Mouse (Mus musculus): Measurements from ENCODE around the gene Meis3. TPM values are rescaled to one million over a fixed set of nuclear protein-coding genes. Genes with fewer than 3 reads are reported as not detected.

The Meis3 gene
- 1 to 10 TPM; 4.4 to 5.3 TPM for total RNA-seq (2021)

DNA sequence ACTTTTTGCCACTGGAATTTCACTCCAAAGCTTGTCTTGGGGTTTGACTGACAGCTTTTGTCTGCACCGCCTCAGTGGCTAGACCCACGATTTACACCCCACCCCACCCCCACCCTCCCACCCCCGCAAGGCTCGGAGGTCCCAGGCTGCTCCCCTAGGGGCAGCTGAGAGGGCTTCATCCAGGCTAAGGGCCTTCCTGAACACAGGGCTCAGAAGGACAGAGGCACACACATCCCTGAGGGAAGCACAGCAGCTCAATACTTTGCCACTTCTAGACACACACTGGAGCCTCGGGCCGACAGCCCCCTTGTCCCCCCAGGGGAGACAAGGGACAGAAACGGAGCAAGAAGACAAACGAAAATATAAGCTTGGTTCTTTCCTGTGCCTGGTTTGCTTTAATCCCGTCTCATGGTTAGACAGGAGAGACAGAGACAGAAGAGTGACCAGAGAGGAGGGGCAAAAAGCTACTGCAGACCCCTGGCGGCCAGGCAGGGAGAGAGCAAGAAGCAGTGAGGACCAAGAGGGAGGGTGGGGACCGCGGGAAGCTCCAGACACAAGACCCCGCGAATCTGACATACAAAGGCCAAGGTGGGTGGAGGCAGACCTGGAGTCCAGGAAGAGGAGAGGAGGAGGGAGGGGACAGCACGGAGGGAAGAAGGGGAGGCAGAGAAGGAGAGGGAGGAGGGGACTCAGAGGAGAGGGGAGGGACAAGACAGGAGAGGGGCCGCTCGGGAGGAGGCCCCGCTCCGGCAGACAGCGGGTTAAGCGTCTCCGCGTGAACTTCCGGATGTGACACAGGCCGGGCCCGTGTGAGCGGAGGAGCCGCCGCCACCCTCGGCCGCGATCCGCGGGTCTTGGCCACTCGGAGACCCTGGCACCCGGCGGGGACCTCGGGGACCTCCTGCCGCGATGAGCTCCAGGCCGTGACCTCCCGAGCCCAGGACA, at the start of gene Meis3:
TSS of gene Meis3 (plus strand) at position 494 of the 945 bp plus-strand sequence.
- peak; percentile 29 for DNase-seq (ENCODE audit: low spot score)
- intact Hi-C loops (cut with DNase I) = no loop called here

DNA sequence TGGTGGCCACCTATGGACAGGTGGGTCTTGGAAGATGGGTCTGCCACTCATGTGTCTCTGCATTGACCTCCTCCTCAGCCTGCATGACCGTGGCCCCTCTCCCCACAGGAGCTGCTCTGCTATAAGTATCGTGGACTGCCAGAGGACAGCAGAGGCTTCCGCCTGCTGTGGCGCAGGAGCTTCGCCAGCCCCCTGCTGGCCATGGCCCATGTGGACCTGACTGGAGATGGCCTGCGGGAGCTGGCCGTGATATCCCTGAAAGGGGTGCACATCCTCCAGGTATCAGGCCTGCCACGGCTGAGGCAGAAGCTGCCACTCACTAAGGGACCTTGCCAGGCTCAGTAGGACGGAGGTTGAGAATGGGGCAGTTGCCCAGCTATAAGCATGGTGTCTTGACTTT, 49.1 kb upstream of the Meis3 start:
- intact Hi-C loops (cut with DNase I) = no loop called here
- DNase-seq (ENCODE audit: low spot score) = no peak

DNA sequence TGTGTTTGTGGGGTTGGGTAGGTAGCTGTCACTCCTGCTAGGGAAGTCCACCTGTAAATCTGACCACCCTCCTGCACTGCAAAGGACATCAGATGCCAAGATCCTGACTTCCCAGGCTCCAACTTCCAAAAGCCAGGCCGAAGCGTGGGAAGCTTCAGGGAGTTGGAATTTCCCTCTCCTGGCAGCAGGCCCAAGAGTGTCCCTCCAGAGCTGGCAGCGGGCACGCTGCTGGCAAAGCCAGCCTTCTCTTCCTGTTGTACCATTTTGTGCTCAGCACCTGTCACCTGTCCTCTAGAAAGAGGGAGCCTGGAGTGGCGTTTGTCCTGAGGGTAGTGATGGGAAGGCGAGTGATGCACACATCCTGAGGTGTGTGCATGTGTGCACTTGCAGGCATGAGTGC, 46.5 kb upstream of the Meis3 start:
- DNase-seq (ENCODE audit: low spot score) = no peak
- intact Hi-C loops (cut with DNase I) = no loop called here

DNA sequence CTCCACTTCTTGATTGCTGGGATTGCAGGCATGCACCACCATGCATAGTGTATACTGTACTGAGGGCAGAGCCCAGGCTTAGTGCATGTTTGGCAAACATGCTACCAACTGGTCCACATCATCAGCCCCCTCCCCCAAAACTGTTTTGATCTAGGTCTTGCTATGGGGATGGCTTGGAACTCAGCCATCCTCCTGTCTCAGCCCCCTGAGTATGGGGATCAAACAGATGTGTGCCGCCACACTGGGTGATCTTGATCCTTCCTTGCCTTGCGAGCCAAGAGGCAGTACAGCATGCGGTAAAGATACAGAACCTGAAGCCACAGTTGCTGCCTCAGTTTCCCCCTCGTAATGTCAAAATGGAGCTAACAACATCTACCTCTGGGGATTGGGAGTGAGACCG, 46.0 kb upstream of the Meis3 start:
- DNase-seq (ENCODE audit: low spot score) = no peak
- intact Hi-C loops (cut with DNase I) = no loop called here

DNA sequence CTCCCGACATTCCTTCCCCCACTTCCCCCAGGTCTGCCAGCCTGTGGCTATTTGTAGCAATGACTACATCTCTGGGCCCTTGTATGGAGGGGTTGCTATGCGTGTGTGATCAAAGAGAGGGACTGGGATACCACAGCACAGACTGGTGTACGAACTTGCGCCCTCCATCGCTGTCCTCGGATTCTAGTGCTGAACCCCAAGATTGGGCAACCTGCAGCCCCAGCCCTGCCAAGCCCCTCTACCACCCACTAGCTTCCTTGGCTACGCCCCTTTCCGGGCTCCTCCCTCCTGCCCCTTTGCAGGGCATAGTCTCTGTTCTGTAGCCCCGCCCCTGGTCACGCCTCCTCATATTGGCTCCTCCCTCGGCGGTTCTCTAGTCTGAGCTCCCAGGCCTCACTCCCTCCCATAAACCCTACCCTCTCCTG, 45.5 kb upstream of the Meis3 start, which contains the start of gene Slc8a2:
TSS of gene Slc8a2 (plus strand) at position 406 of the 425 bp plus-strand sequence.
- intact Hi-C loops (cut with DNase I) = no loop called here
- DNase-seq (ENCODE audit: low spot score) = peak; percentile 44

DNA sequence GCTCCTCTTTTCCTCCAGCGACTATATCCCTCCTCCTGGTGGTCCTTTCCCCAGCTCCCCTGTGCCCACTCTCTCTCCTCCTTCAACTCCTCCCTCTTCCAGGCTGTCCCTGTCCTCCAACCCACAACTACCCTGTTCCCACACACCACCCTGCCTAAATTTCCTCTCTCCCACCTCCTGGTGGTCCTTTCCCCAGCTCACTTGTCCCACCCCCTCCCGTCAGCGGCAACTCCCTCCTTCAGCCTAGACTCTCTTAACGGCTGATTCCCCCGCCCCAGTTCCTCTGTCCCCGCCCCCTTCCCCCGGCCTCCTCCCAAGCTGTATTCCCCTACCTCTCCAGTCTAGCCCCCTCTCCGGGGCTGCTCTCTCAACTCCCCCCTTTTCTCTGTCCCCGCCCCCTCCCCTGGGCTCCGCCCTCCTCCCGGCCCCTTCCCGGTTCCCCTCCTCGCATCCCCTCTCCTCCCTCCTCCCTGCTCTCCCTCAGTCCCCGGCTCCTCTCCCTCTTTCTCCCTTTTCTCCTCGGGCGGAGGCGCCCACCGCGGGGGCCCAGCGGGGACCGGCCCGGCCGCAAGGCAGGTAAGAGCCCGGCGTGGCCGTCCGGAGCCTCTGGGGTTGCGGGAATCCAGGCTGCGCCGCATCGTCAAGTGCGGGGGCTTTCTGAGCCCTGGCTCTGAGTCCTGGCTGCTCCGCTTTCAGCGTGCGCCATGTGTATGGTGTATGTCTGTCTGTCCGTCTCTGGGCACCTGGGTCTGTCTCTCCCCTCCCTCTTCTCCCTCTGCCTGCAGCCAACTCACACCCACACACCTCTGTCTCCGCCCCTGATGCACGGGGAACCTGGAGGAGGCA, 44.8 kb upstream of the Meis3 start:
- intact Hi-C loops (cut with DNase I) = no loop called here
- no peak for DNase-seq (ENCODE audit: low spot score)

DNA sequence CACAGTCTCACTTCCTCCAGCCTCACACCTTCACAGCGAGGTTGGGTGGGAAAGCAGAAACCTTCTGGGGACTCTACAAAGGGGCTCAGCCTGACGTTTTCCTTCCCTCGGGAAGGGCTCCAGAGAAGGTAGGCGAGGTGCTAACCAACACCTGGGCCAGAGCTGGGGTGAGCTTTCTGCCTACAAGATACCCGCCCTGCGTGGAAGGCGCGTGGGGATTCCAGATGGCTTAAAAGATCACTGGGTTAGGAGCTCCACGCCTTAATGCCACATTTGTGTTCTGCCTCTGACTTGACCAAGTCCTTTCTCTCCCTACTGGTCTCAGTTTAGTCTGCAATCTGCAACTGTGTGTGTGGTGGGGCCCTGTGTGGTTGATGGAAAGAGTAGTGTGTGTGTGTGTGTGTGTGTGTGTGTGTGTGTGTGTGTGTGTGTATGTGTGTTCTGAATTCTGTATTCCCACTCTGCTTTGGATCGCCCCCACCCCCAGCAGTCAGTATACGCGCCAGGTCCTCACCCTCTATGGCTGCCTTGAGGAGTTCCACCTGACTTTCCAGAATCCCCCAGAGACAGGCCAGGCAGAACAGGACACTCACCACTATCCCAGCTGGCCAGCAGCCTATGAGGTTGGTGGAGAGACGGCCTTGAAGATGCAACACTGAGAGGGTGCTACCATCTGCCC, 43.8 kb upstream of the Meis3 start:
- intact Hi-C loops (cut with DNase I) = no loop called here
- DNase-seq (ENCODE audit: low spot score) = no peak

DNA sequence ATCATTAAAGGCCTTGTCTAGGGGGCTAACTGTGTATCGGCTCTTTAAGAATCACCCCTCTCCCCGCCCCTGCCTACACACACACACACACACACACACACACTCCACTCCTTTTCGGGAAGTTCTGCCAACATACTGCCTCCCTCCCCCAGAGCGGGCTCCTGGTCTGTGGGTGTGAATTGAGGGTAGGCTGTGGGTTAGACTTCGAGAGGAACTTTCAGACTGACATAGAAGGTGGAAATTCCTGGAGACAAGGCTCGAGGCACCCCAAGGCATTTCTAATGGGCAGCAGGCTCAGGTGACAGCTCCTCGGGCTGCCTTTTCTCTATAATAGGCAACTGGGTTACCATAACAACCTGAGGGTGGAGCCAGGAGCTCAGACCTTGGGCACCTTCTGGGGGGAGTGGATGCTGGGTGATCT, 42.7 kb upstream of the Meis3 start:
- no peak for DNase-seq (ENCODE audit: low spot score)
- intact Hi-C loops (cut with DNase I) = no loop called here

DNA sequence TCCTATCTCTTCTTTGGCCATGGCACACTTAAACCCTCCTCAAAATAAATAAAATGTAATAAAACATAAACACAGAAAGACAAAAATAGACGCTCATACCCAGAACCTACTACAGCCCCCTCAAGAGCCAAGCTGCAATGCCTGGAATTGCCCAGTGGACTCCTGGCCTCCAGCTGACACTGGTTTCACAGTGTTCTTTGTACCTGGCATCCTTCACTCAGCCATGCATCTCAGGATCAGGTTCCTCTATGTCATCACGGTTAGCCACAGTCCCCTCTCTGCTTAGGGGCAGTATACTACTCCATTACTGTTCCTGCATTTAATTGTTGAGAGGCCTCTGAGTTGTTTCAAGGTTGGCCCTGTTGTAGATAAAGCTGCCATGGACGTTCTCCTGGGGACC, 42.0 kb upstream of the Meis3 start:
- no peak for DNase-seq (ENCODE audit: low spot score)
- intact Hi-C loops (cut with DNase I) = no loop called here

DNA sequence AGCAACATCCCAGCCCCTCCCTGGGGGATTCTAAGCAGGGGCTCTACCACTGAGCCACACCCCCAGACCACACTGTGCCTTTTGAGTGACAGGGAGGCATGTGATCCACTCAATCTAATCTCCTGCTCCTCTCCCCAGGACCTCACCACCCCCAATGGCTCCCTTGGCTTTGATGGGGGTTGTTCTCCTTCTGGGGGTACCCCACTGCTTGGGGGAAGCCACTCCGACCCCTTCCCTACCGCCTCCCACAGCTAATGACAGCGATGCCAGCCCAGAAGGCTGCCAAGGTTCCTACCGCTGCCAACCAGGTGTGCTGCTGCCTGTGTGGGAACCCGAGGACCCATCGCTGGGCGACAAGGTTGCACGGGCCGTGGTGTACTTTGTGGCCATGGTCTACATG, 41.2 kb upstream of the Meis3 start:
- DNase-seq (ENCODE audit: low spot score) = no peak
- intact Hi-C loops (cut with DNase I) = no loop called here

DNA sequence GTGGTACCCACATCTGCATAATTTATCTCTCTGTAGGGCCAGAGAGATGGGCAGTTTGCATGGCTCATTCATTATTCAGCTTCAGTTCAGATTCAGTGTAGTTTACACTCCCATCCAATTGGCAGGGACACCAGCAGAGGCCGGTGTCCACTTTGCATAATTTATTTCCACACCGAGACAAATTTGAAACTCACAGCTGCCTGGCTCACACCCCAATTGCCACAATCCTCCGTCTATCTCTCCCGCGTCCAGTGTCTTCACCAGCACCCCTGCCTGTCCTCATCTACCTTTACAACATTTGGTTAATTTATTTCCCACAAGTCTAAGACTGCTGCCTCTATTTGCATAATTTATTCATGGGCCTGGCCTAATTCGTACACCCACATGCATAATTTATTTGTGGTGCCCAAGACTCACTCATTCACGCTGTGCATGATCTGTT, 39.9 kb upstream of the Meis3 start:
- DNase-seq (ENCODE audit: low spot score) = no peak
- intact Hi-C loops (cut with DNase I) = no loop called here

DNA sequence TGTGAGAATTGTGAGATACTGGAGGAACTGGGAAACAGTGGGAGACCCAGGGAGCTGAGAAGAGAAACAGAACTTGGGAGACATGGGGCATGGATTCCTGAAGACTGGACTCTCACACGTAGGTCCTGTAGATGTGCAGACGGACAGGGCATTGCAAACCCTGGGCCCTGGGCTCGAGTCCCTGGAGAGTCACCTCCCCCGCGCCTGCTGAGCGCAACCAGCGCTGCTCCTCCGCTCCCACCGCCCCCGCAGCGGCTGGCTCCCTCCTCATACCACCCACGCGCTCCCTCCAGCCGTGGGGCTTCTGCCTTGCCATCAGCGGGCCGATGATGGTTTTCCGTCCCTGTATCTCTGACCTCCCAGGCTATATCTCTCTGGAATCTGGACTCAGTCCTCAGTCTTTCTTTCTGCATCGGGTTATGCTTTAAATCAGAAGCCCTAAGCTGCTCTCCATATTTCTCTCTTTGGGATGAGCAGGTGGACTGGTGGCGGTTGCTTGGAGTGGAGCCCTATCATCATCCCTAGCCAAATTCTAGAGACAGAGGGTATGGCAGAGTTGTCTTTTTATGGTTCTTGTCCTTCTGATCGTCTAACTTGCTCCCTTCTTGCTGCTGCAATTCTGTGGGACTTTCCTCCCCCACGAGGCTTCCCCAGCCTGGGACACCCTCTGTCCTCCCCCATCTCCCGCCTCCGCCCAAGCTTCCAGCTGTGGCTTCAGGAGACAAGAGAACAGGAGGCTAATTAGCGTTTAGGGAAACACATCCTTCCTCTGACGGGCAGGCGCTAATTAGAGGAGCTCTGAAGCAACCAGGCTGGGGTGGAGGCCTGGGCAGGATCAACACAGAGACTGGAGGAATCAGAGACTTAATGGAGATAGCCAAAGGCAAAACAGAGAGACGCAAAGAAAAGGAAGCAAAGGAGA, 28.1 kb upstream of the Meis3 start:
- no peak for DNase-seq (ENCODE audit: low spot score)
- intact Hi-C loops (cut with DNase I) = loop anchor here (5.0 kb wide), 1 partner anchor 36 kb away; no protein-coding TSS in a partner anchor

DNA sequence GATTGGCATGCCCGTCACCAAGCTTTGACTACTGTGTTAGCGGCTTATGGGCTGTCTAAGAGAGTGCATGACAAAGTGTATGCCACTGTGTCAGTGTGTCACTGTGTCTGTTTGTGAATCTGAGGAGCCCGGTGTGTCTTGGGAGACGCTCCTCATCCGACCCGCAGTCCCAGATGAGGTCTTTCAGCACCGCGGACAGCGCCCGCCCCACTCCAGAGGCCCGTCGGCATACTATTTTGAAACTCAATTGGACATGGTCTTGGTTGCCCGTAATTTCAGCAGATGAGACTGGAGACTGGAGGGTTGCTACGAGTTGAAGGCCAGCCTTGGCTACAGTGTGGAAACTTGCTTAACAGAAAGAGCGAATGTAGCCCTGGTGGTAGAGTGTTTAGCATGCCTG, 27.2 kb upstream of the Meis3 start:
- intact Hi-C loops (cut with DNase I) = loop anchor here (5.0 kb wide), 1 partner anchor 35 kb away; no protein-coding TSS in a partner anchor
- no peak for DNase-seq (ENCODE audit: low spot score)

DNA sequence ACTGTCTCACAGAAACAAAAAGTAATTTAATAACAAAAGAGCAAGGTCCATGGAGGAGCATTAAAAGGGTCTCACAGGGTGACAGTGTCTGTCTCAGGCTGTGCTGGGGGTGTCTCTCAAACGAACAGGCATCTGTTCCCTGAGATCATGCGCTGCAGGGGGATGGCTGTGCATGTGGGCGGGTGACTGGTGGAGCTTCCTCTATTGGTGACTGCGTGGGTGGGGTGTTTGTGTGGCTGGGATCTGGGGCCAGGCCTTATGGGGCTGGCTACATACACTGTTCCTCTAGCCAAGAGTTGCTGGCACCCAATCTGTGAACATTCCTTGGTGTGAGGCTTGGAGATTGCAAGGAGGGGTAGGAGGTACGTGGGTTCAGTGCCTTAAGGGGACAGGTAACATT, 25.6 kb upstream of the Meis3 start:
- intact Hi-C loops (cut with DNase I) = loop anchor here (5.0 kb wide), 1 partner anchor 33 kb away; no protein-coding TSS in a partner anchor
- DNase-seq (ENCODE audit: low spot score) = no peak

DNA sequence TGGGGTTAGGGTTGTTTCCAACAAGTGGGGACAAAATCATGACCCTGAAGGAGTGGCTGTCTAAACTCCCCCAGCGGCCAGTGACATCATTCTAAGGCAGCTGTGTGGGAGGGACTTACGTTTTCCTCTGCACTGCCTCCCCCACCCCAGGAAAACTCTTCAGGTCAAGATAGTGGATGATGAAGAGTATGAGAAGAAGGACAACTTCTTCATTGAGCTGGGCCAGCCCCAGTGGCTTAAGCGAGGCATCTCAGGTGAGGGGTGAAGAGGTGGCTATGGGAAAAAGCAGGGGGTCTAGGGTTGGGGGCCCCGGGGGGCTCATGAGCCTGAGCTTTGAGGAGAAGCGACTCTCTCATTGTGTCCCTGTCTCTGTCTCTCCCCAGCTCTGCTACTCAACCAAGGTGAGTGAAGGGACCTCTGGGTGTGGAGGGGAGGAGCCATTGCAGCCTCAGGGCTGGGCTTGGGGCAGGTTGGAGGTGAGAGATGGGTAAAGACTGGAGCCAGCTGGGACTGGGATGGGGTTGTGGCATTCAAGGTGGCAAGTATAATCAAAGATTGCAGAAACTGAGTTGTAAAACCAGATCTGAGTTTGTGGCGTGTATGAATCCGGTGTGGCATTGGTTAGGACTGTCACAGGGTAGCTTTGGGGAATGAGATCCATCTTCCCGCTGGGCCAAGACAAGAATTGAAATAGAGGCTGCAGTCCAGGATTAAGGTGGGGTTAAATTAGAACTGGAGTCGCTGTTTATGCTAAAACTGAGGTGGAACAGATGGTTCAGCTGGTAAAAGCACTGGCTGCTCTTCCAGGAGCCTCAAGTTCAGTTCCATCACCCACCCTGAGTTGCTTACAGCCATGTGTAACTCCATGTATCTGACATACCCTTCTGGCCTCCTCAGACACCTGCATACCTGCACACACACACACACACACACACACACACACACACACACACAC, 24.4 kb upstream of the Meis3 start:
- no peak for DNase-seq (ENCODE audit: low spot score)
- intact Hi-C loops (cut with DNase I) = no loop called here

DNA sequence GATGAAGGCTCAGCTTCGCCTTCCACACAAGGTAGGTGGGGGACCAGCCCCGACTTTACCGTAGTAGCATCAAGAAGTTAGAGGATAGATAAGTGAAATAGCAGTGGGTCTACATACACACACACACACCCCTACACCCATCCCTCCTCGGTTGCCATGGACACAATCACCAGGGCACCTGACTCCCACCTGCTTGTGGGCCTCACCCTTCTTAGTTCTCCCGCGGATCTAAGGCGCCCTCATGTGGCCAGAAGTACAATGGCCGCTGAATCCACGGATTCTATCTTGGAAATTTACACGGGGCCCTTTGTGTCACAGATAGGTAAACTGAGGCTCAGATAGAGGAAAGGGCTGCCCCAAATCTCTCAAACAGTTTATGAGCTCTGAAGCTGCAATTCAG, 21.4 kb upstream of the Meis3 start:
- no peak for DNase-seq (ENCODE audit: low spot score)
- intact Hi-C loops (cut with DNase I) = loop anchor here (1.0 kb wide), 1 partner anchor 56 kb away; no protein-coding TSS in a partner anchor

DNA sequence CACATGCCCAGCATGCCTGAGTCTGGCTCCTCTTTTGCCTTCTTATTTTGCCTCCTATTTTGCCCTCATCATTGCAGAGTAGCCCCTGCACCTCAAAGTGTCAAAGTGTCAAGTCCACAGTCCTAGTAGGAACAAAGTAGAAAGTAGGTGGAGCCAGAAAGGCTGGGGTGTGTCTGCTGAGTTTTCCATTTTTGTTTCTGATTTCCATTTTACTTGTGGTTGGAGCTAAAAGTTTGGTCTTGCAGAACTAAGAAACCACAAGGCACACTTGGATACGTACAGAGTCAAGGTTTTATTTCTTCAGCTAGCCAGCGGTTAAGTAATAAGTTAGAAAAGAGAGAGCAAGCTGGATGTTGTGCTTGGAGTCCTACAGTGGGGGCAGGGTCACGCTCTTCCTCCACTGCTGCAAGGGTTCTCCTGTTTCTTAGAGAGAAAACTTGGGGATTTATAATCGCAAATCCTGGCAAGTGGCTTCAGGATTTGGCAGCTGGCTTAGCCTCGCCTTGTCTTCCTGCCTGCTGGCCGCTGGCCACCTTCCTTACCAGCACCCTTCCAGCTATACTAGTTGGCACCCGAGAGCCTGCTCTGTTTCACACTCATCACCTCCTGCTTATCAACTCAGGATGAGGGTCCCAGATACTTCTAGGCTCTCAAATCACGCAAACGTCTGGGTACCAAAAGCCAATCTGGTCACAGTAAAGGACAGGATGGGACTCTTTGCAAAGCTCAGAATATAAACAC, 19.6 kb upstream of the Meis3 start:
- intact Hi-C loops (cut with DNase I) = loop anchor here (5.0 kb wide), 1 partner anchor 178 kb away; no protein-coding TSS in a partner anchor
- DNase-seq (ENCODE audit: low spot score) = peak; percentile 23
